Mouse (Mus musculus) cerebral cortex, adult 2 months (tissue): Measurements from ENCODE around the gene Tmem176a.

Experiments used
- WGBS: fragments of 180-500 bp; shearing (Covaris S2); methylation state at CpG from one replicate; pipeline ENCODE4 v1.1.7; 2018; 5-methylcytosine and 5-hydroxymethylcytosine counted together

Gene Tmem176a

DNA sequence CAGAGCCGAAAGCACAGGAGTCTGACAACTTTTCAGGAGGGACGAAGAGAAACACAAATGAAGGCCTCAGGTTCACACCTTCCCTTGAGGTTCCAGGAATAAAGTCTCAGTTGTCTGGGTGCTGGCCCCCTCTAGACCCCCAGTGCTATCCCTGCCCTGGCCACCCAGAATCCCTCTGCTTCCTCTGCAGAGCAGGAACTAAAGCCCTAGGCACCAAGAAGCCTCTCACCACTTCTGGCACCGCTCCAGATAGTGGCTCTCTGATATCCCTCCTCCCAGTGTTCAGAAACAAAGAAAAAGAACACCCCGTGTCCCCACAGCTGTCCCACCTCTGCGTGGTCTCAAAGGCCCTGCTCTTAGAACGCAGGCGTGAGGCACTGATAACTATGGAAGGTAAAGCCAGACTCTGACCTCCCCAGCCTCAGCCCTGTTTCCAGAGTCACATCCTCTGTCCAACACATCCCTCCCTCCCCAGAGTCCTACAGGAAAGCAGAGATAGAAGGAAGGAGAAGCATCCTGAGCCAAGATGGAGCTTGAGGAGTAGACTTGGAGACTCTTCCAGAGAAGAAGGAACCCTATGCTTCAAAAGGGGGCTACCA, at the start of gene Tmem176a:
Gene Tmem176a, plus strand, starts transcription at position 549 of the 599 bp plus-strand sequence.
- 36% methylated on average over 7 of the region's 7 CpGs for WGBS

DNA sequence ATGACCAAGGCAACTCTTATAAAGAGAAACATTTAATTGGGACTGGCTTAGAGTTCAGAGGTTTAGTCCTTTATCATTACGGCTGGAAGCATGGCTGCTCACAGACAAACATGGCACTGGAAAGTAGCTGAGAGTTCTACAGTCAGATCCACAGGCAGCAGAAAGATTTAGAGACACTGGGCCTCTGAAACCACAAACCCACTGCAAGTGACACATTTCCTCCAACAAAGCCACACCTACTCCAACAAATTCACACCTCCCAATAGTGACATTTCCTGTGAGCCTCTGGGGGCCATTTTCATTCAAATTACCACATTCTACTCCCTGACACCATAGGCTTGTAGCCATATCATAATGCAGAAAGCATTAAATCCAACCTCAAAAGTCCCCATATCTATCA, 38.8 kb upstream of the Tmem176a start:
- WGBS: 94% methylated on average over 1 of the region's 1 CpGs

DNA sequence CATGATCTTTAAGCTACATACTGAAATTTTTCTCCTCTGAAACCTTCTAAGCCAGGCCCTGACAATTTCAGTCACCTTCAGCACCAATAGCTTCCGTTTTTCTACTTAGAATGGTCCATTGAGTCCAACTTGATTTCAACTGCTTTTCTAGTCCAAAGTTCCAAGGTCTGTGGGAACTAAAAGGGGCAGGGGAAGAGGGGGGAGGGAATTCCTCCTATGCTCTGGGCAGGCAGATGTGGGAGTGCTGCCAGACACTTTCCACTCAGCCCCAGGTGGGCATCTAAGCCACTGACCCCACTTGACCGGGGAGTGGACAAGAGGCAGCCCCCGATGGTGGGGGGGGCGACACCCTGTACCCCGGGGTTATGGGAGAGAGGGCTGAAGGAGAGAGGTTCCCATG, 36.4 kb upstream of the Tmem176a start:
- WGBS: 88% methylated on average over 5 of the region's 5 CpGs

GRCm38 (mm10) chr6:48806746-48807145, 34.0 kb upstream of the Tmem176a start:
- WGBS: 94% methylated on average over 3 of the region's 3 CpGs

DNA sequence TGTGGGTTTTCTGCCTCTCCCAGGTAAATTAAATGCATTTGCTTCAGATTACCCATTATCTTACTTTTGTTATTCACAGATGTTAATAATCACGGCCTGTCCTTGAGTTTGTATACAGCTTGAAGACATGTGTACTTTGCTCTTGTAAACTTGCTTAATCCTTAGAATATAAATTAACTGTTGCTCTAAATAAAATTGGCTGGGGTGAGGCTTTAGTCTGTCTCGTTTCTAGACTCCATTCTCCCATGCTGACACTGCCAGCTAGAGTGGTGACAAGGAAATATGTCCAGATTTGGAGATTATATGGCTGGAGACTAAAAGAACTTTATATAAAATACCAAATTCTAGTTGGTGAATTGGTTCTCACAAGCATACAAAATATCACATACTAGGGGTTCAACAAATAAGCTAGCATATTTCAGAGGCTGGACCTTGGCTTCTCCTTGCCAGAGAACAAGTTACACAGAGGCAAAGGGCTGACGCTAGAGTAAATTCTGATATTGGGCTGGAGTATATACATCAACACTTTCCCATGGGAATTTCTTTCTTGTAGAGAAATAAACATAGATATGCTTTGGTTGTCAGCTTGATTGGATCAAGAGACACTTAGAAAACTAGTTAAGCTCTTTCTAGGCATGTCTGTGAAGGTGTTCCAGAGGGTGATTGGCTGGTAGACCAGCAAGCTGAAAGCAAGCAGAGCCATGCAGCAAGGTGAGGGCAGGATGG, 31.1 kb upstream of the Tmem176a start:
- WGBS: 74% methylated on average over 3 of the region's 3 CpGs

GRCm38 (mm10) chr6:48817815-48818214, 22.9 kb upstream of the Tmem176a start:
- WGBS: 3% methylated on average over 6 of the region's 6 CpGs

DNA sequence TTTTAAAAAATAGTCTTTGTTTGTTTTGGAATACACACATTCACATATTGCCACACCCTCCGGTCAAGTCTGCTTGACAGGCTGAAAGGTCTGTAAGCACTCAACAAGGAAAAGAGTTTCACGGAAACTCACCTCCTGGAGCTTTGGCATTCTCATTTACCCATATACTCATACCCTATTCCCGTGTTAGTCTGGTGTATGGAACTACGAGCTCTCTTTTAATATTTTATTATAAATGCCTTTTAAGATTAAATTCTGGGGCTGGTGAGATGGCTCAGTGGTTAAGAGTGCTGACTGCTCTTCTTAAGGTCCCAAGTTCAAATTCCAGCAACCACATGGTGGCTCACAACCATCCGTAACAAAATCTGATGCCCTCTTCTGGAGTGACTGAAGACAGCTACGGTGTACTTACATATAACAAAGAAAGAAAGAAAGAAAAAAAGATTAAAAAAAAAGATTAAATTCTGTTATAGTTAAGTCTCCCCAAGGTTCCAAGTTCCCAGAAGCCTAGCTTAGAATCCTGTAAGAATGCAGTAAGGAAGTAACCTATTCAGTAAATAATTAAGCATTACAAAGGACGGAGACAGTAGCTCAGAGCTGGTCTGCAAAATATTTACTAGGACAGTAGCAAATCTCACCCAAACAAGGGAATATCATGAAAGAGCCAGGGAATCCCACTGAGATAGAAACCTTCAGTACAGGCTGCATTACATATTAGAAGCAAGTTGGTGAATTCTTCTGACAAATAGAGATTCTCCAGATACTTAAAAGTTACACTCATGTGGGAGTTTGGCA, 18.5 kb upstream of the Tmem176a start:
- 91% methylated on average over 7 of the region's 7 CpGs for WGBS

DNA sequence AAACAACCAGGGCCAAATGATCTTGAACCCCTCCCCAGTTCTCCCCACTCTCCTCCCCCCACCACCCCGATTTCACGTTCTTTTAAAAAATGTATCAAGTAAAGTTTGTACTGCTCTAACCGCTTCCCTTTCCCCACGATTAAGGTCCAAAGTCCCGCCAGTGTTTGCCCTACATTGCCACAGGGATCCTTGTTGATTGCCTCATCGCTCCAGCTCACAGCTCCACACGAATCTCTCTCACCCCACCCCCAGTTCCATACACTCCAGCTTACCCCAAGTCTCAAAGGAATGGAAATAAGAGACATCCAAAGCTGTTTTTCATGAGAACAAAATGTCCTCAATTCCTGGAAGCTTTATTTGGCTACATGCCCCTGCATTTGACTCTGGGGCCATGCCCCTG, 15.7 kb upstream of the Tmem176a start:
- WGBS: 66% methylated on average over 7 of the region's 7 CpGs

- 97% methylated on average over 1 of the region's 1 CpGs for WGBS
Observed at GRCm38 (mm10) chr6:48828976-48829375, 11.7 kb upstream of the Tmem176a start.

GRCm38 (mm10) chr6:48830241-48830640, 10.5 kb upstream of the Tmem176a start:
- 30% methylated on average over 1 of the region's 1 CpGs for WGBS

GRCm38 (mm10) chr6:48831141-48831540, 9.6 kb upstream of the Tmem176a start:
- 79% methylated on average over 5 of the region's 5 CpGs for WGBS

GRCm38 (mm10) chr6:48832426-48832825, 8.3 kb upstream of the Tmem176a start:
- 100% methylated on average over 1 of the region's 1 CpGs for WGBS

DNA sequence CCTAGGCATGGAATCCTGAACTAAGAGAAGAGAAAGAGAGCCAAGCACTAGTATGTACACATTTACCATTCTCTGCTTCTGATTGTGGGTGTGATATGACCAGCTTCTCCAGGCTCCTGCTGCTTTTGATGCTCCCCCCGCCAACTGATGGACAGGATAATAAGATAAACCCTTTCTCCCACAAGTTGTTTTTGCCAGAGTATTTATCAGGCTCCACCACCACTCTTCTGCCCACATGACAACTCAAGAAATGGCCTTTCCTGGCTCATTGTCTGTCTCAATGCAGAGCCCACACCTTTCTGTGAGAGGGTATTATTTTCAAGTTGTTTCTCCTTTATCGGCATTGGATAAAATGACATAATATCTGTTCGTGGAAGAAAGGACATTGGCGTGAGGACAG, 7.2 kb upstream of the Tmem176a start:
- 97% methylated on average over 4 of the region's 4 CpGs for WGBS

GRCm38 (mm10) chr6:48835241-48835640, 5.5 kb upstream of the Tmem176a start:
- 83% methylated on average over 5 of the region's 5 CpGs for WGBS

DNA sequence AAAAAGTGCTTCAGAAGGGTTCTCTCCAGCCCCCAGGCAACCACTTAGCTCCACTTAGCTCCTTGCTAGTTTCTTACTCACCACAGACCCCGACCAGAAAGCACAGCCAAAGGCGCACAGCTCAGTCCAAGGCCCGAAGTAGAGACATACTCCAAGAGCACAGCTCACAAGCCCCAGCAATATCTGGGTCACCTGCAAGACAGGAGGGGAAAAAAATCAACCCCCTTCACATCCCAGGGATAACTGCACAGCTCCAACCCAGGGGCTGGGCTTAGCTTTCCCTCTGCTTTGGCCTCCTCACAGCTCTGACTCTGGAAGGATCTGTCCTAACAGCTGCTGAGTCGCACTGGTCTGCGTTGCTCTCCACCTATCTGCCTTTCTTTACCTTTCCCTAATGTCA, 4.6 kb upstream of the Tmem176a start:
- WGBS: 95% methylated on average over 5 of the region's 5 CpGs

DNA sequence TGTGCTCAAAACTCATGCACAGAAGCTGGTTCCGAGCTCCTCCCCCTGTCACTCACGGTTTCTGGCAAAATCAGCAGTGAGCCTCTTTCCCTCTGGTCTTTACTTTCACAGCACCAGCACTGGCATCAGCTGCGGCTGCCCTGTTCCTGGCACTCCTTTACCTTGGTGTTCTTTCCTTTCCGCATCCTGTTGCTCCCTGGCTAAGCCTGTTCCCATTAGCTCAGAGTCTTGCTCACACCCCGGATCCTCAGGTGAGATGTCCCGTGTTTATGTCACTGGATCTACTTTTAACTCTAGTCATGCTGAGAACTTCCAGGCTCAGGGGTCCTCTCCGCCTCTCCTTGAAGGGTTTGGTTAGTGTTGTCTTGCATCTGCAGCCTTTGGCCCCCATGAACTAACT, 3.2 kb upstream of the Tmem176a start:
- 88% methylated on average over 7 of the region's 7 CpGs for WGBS

GRCm38 (mm10) chr6:48838321-48839080, 2.2 kb upstream of the Tmem176a start:
- 74% methylated on average over 6 of the region's 6 CpGs for WGBS

DNA sequence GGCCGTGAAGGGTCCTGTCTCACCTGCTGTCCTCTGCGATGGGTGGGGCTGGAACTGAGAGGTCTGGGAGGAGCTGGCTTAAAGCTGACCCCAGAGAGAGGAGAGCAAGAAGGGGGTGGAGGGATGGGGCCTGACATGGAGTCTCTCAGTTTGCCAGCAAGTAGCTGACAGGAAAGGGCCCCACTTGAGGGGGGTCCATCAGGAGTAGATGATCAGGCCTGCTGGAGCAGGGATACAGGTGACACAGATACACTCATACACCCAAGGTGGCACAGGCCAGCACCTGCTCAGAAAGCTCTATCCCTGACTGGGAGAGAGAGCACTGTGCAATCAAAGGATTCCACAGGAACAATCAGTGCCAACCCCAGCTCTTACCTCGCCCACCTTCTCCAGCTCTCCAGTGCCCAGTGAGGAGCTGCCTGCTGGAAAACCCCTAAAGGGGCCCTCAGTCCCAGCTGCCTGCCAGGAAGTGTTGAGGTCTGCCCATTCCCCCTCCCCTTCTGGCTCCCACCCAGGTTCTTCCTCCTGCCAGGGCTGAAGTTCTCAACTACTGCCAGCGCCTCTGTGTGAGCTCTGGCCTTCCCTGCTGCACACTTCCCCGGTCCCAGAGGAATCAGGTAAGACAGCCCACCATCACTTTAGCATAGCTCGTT, 380 bp downstream of the Tmem176a start, which contains the start of gene Tmem176b:
Gene Tmem176b, minus strand, starts transcription at position 524 of the 653 bp plus-strand sequence.
- 43% methylated on average over 6 of the region's 6 CpGs for WGBS

GRCm38 (mm10) chr6:48842111-48842842, 1.6 kb downstream of the Tmem176a start:
- WGBS: 70% methylated on average over 11 of the region's 11 CpGs

DNA sequence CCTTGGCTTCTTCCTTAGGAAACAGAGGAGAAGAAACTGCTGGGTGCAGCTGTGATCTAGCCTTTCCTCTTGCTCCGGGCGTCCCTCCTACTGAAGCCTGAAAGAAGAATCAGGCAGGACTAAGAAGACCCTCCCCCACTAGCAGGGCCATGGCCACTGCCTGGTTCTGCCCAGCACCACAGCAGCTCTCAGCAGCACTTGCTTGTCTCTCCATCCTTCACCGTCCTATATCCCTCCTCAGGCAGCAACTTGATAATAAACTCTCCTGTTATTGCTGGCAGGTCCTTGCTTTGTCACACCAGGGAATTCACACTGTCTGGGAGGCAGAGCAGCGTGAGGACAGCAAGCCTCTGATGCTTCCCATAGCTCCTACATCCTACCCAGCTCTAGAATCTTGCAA, 4.4 kb downstream of the Tmem176a start:
- WGBS: 73% methylated on average over 4 of the region's 4 CpGs
